Mouse (Mus musculus) spleen, postnatal 10 days (tissue): ENCODE measurements around the gene Pheta1.

ENCODE experiments used
- DNase-seq, 2 experiments: peaks; one replicate each; pipeline ENCODE4 v3.0.0; 2021 to 2022; ENCODE audit warnings: low spot score in 2 of 2

The Pheta1 gene

GRCm38 (mm10) chr5:121825606-121826005, 23.2 kb upstream of the Pheta1 start:
- DNase-seq, result no peak

- no peak for DNase-seq
Observed at GRCm38 (mm10) chr5:121827876-121828275, 20.9 kb upstream of the Pheta1 start.

- DNase-seq, result no peak
Observed at GRCm38 (mm10) chr5:121828491-121829432, 20.0 kb upstream of the Pheta1 start.

- DNase-seq, result no peak
Observed at GRCm38 (mm10) chr5:121831002-121831601, 17.7 kb upstream of the Pheta1 start.

- DNase-seq, result no peak
Observed at GRCm38 (mm10) chr5:121832376-121833155, 16.2 kb upstream of the Pheta1 start.

- DNase-seq, result no peak
Observed at GRCm38 (mm10) chr5:121833159-121833558, 15.6 kb upstream of the Pheta1 start.

- peak; percentile 59 to 85 for DNase-seq
Observed at GRCm38 (mm10) chr5:121833572-121834240, 15.1 kb upstream of the Pheta1 start.

- no peak for DNase-seq
Observed at GRCm38 (mm10) chr5:121834241-121834606, 14.6 kb upstream of the Pheta1 start.

- no peak for DNase-seq
Observed at GRCm38 (mm10) chr5:121834991-121835747, 13.6 kb upstream of the Pheta1 start.

- DNase-seq, result peak; percentile 85 to 86
Observed at GRCm38 (mm10) chr5:121835949-121836691, 12.7 kb upstream of the Pheta1 start.

GRCm38 (mm10) chr5:121836692-121837415, 11.9 kb upstream of the Pheta1 start:
- DNase-seq, result peak; percentile 88 to 95

- peak; percentile 40 to 54 for DNase-seq
Observed at GRCm38 (mm10) chr5:121837441-121838340, 11.1 kb upstream of the Pheta1 start, which contains the start of gene Sh2b3. Gene Sh2b3 (minus strand): TSS chr5:121837646.

GRCm38 (mm10) chr5:121838341-121839127, 10.2 kb upstream of the Pheta1 start:
- DNase-seq, result peak; percentile 54 to 78

GRCm38 (mm10) chr5:121839128-121839473, 9.7 kb upstream of the Pheta1 start:
- no peak for DNase-seq

- DNase-seq, result no peak
Observed at GRCm38 (mm10) chr5:121841516-121841915, 7.3 kb upstream of the Pheta1 start.

GRCm38 (mm10) chr5:121841973-121842372, 6.8 kb upstream of the Pheta1 start:
- no peak for DNase-seq

GRCm38 (mm10) chr5:121842665-121843118, 6.1 kb upstream of the Pheta1 start:
- DNase-seq, result peak; percentile 86 to 88
